Mouse (Mus musculus) kidney, adult 2 months (tissue): Measurements from ENCODE around the gene Zdhhc11. TPM values are rescaled to one million over a fixed set of nuclear protein-coding genes. Genes with fewer than 3 reads are reported as not detected.
"Not testable (repeated sequence)": the region's sequence is repeated elsewhere in the genome, so short reads cannot be mapped to it uniquely, and the experiment has no call there.

Experiments
- DNase-seq: peaks from one replicate; pipeline ENCODE4 v3.0.0; 2021
- H3K27ac ChIP-seq: fragments of 200-500 bp; 2 replicates; pipeline ENCODE4 v1.5.1; 2012; ENCODE audit warnings: low read depth, low read length, control low read depth, inconsistent platforms; ENCODE audit not compliant: insufficient read depth
- H3K27me3 ChIP-seq: fragments of 200-500 bp; replicated peaks from 2 replicates; pipeline ENCODE4 v1.6.1; 2012; ENCODE audit warnings: mild to moderate bottlenecking, moderate library complexity, low read length, inconsistent platforms; ENCODE audit not compliant: control insufficient read depth, insufficient read depth
- H3K36me3 ChIP-seq: fragments of 200-500 bp; 2 replicates; pipeline ENCODE4 v1.6.1; 2012; ENCODE audit warnings: mild to moderate bottlenecking, moderate library complexity, low read length, inconsistent platforms; ENCODE audit not compliant: control insufficient read depth, insufficient read depth
- H3K4me1 ChIP-seq: fragments of 200-500 bp; 2 replicates; pipeline ENCODE4 v1.6.1; 2011; ENCODE audit warnings: low read length; ENCODE audit not compliant: control insufficient read depth, insufficient read depth
- H3K4me3 ChIP-seq: fragments of 200-500 bp; 2 replicates; pipeline ENCODE4 v1.5.1; 2011; ENCODE audit warnings: mild to moderate bottlenecking, low read depth, low read length, control low read depth; ENCODE audit not compliant: insufficient read depth
- CTCF ChIP-seq: fragments of 200-500 bp; conservative IDR thresholded peaks from 2 replicates; pipeline ENCODE4 v1.5.1; 2011; ENCODE audit warnings: low read depth, mild to moderate bottlenecking, control low read depth, low read length, moderate library complexity, mixed read lengths; ENCODE audit not compliant: insufficient read depth, insufficient read length
- POLR2A ChIP-seq: fragments of 200-500 bp; IDR thresholded peaks from one replicate; pipeline ENCODE4 v1.6.1; 2011; ENCODE audit warnings: low read depth, low read length, control low read depth
- WGBS: fragments of 180-500 bp; shearing (Covaris S2); methylation state at CpG from one replicate; pipeline ENCODE4 v1.1.7; 2018; 5-methylcytosine and 5-hydroxymethylcytosine counted together
- polyA plus RNA-seq: library from polyadenylated mRNA; depleted of rRNA; stranded (reverse); fragments of >200 nt; gene quantifications from 2 replicates; pipeline ENCODE4 v1.2.3, GENCODE M21; 2012

Zdhhc11 gene
- polyA plus RNA-seq, 1 experiment, result not detected

- peak within 1 kb of the TSS; percentile 59 for H3K4me3 ChIP-seq
- under 1% methylated on average over 56 of the region's 56 CpGs for WGBS
- peak; percentile 95 for DNase-seq
- no peaks in the 10 kb centered on the region for H3K27me3 ChIP-seq
- TF ChIP-seq CTCF (no peak), POLR2A (no peak)
- H3K36me3 ChIP-seq, result no peaks in the 10 kb centered on the region
- H3K27ac ChIP-seq, result no peak within 1 kb of the TSS
- H3K4me1 ChIP-seq, result no peaks in the 10 kb centered on the region
Observed at GRCm38 (mm10) chr13:74008948-74009718, 45.5 kb downstream of the Zdhhc11 start, which contains the start of gene Tppp. Gene Tppp, plus strand, starts transcription at chr13:74009407.

GRCm38 (mm10) chr13:74009791-74010614 is 46.4 kb downstream of the Zdhhc11 start:
- peak; percentile 72 for DNase-seq
- 3% methylated on average over 55 of the region's 55 CpGs for WGBS
- H3K27ac ChIP-seq, result no peak overlapping the region
- no peaks in the 10 kb centered on the region for H3K27me3 ChIP-seq
- H3K4me3 ChIP-seq, result peak overlapping the region; percentile 59
- H3K4me1 ChIP-seq, result no peaks in the 10 kb centered on the region
- TF ChIP-seq POLR2A (no peak), CTCF (no peak)
- no peaks in the 10 kb centered on the region for H3K36me3 ChIP-seq

- Histone ChIP-seq H3K27ac (no peak overlapping the region), H3K27me3 (no peaks in the 10 kb centered on the region), H3K4me1 (no peaks in the 10 kb centered on the region), H3K4me3 (peak overlapping the region; percentile 59; the same call in 1 of the 2 replicates), H3K36me3 (no peaks in the 10 kb centered on the region)
- no peak for DNase-seq
- WGBS, result 27% methylated on average over 3 of the region's 3 CpGs
- no peak for TF ChIP-seq POLR2A
- TF ChIP-seq CTCF, result no peak
Observed at GRCm38 (mm10) chr13:74010678-74011077, 47.0 kb downstream of the Zdhhc11 start.

- H3K36me3 ChIP-seq, result no peaks in the 10 kb centered on the region
- H3K27ac ChIP-seq, result no peak overlapping the region
- TF ChIP-seq CTCF, result no peak
- TF ChIP-seq POLR2A, result no peak
- no peaks in the 10 kb centered on the region for H3K4me1 ChIP-seq
- 72% methylated on average over 4 of the region's 4 CpGs for WGBS
- no peak overlapping the region for H3K4me3 ChIP-seq
- no peak for DNase-seq
- H3K27me3 ChIP-seq, result no peaks in the 10 kb centered on the region
Observed at GRCm38 (mm10) chr13:74015908-74016307, 52.3 kb downstream of the Zdhhc11 start.

- TF ChIP-seq CTCF, result no peak
- no peak for TF ChIP-seq POLR2A
- Histone ChIP-seq H3K27ac (no peak overlapping the region), H3K4me3 (no peak overlapping the region), H3K4me1 (no peaks in the 10 kb centered on the region), H3K36me3 (no peaks in the 10 kb centered on the region), H3K27me3 (no peaks in the 10 kb centered on the region)
- no peak for DNase-seq
- 78% methylated on average over 4 of the region's 4 CpGs for whole genome bisulfite sequencing
Observed at GRCm38 (mm10) chr13:74017426-74017825, 53.8 kb downstream of the Zdhhc11 start.

GRCm38 (mm10) chr13:74019006-74019405 is 55.4 kb downstream of the Zdhhc11 start:
- WGBS, result 80% methylated on average over 8 of the region's 8 CpGs
- DNase-seq, H3K27me3 ChIP-seq, H3K36me3 ChIP-seq, H3K4me1 ChIP-seq, H3K4me3 ChIP-seq, H3K27ac ChIP-seq: not testable (repeated sequence)
